Mouse (Mus musculus): ENCODE data around the gene Kif5a.

GRCm38 (mm10) chr10:127225213-127225612 lies 37.9 kb downstream of the Kif5a start:
- TF ChIP-seq ZC3H11A (IDR thresholded peaks at IDR 0.05; ENCODE audit: borderline replicate concordance, low read depth, low read length) (no peak), HCFC1 (IDR thresholded peaks at IDR 0.05; ENCODE audit: borderline replicate concordance, insufficient read depth, low read length) (no peak)

Data from ES-E14 (cell line).